Mouse (Mus musculus): ENCODE measurements around the gene Amn1.
"Not testable (repeated sequence)": the region's sequence is repeated elsewhere in the genome, so short reads cannot be mapped to it uniquely, and the experiment has no call there.

DNA sequence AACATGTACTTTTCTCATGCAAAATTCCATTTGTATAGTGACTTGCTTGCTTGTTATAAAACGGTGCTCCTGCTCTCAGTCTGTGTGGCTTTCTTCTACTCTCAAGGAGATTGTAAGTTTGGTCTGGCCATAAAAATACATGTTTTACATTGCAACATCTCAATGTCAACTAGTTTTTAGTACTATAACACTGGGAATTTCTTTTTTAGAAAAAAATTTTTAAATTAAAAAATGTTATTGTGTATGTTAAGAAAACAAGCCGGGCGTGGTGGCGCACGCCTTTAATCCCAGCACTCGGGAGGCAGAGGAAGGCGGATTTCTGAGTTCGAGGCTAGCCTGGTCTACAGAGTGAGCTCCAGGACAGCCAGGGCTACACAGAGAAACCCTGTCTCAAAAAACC, 58.6 kb downstream of the Amn1 start, which contains the start of gene Gm10203:
- TF ChIP-seq EP300, CTCF (IDR thresholded peaks at IDR 0.05): not testable (repeated sequence)

All from lung, postnatal 0 days (tissue).